Mouse (Mus musculus): ENCODE results near the gene Spata13.

GRCm38 (mm10) chr14:60749880-60750279 is 116.1 kb downstream of the Spata13 start:
- TF ChIP-seq TAL1 (IDR thresholded peaks at IDR 0.05; ENCODE audit: low read length) (no peak), GATA1 (IDR thresholded peaks at IDR 0.05; ENCODE audit: low read length) (no peak)

All from erythroblast, embryonic 14.5 days (primary cell).